Mouse (Mus musculus): ENCODE measurements at regions not wholly inside any gene's neighbourhood (a gene's known extent, or its start where the extent isn't known, plus 50 kb on each side); places are given as distances from the start of the nearest gene placed in this dataset.

DNA sequence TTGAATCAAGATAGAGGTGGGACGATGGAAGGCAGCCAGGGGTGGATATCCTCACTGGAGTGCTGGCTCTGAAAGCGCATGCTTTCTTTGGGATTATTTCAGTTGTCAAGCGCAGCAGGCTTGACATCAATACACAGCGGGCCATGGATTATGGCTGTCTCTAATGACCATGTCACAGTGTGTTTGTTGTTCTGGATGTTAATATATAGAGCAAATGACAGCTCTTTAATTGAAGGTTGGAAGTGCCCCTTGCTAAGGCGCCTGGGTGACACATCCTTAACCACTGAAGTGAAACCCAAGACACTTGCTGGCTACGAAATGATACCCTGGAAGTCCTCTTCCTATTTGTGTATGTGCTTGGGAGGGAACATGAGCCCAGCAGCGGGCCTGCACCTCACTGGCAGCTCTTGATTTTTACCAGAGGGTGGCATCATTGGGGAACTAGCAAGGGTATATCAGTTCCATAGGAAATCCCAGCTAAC is 200.5 kb upstream of the Rasgrp1 start:
- no peak for DNase-seq (ENCODE audit: low spot score)

DNA sequence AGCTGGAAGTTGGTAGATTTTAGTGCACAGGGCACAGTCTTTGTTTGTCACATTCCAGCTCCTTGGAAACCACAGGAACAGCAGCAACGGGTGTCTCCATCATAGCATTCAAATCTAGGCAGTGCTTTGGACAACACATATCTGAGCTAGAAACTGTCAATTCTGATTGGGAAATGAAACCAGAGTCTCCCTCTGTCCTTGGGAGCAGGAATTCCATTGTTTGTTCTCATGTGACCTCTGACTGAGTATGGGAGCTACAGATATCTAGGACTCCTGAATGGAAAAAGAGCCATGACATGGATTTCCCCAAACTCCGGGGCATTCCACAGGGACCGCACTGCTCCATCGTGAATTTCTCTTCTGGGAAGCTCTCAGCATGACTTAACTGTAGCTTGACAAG is 205.5 kb upstream of the Rasgrp1 start:
- no peak for DNase-seq (ENCODE audit: low spot score)

DNA sequence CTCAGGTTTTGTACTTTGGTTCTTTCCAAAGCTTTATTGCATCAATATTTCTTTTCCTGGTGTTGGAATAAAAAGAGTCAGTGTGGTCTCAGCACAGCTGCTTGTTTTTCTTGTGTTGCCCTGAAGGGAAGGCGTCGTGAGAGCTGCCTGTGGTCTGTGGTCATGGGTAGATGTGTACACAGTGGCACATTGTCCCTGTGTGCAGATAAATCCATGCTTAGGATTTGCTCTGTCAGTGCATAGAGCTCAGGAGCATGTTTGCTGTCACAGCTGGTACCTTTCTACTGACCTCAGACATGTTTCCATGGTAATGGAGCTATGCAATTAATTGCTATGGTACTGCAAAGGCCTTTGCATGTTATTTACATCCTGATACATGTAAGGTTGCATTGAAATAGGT is 213.5 kb upstream of the Rasgrp1 start:
- no peak for DNase-seq (ENCODE audit: low spot score)

DNA sequence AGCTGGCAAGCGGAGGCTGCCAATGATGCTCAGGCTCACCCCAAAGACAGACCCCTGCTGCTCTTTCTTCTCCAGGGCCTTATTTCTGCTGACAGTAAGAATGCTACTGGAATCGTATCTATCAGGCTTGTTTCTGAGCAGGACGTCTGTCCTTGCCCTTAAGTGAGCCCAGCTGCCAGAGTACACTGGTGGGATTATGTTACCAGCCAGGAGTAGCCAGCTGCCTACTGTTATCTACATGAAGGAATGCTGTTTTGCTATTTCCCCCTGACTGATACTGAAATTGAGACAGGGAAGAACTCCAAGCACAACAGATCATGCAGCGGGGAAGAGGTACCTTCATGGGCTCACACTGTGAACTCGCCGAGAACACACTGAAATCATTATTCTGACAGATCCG is 228.2 kb upstream of the Rasgrp1 start:
- DNase-seq (ENCODE audit: low spot score): no peak

DNA sequence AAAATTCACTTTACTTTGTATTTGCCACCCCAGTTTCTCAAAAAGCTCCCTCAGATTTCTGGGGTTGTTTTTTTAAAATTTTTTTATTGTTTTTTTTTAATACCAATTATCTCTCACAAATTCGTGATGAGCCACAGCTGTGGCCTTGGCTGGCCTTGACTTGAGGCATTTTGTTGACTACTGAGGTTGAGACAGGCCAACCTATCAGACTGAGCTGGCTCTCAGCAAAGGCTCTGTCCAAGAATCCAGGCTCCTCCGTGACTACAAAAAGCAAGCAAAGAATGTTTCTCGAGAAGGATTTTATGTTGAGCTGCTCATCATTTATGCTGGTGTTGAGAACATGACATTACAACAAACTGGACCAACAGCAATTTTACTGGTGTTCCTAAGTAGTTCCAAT is 244.6 kb upstream of the Rasgrp1 start:
- DNase-seq (ENCODE audit: low spot score): no peak

DNA sequence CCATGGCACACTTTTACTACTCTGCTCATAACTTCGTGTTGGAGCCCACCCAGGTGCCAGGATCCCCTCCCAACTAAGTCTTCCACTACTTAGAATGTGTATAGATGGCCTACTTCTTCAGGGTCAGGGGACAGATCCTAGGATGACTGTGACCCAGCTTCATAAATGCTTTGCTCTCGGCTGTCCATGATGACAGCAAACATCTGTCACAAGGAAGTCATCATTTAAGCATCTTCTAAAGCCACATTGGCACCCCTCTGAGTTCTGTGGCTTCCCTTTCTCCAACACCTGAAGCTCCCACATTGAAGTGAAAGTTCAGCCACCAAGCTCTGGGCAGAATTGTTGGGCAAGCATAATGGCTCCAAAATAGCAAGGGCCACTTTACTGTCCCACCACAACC is 252.2 kb upstream of the Rasgrp1 start:
- DNase-seq (ENCODE audit: low spot score): no peak

DNA sequence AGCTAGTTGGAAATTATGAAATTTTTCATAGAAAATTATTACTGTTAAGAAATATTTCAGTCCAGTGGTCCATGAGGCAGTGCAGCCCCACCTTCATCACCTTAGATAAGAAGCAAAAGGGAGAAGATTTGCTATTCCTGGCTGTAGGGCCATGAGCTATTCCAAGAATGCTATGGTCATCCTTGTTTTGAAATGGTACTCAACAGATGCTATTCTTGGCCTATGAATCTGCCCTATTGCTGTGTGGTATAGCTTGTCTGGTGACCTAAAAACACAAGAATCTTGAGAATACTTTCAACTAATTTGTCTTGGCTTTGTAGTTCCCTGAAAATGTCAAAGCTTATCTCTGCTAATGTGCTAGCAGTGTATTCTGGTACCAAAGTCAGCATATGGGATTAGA is 254.8 kb upstream of the Rasgrp1 start:
- DNase-seq (ENCODE audit: low spot score): no peak

DNA sequence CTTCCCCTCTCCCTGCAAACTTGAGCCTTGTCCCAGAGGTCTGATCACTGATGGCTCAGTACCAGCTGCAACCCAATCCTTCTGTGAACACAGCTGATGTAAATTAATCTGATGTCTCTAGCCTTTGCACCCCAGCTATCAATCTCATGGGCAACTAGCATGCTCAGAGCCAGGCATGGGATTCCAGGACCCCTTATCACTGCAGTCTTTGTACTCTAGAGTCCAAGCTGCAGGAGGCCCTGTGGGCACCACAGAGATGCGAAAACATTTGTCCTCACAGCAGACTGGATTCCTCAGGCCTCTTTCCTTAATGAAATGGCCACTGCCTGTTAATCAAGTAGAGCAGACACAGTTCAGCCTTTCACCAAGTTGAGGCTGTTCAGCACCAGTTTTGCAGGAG is 272.0 kb upstream of the Rasgrp1 start:
- DNase-seq (ENCODE audit: low spot score): no peak

DNA sequence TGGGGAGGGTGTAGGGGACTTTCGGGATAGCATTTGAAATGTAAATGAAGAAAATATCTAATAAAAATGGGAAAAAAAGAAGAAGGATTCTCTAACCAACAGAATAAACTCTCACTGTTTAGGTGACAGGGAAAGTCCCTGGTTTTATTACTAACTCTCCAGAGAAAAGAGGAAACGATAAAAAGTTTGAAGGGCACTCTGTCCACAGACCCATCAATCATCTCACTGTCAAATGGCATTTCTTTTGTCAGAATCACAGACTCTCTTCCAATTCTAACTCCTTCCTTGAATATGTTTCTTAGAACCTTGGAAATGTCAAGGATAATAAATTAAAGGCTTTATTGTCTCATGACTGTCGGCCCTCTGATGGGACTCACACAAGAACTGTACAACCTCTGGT is 275.3 kb upstream of the Rasgrp1 start:
- DNase-seq (ENCODE audit: low spot score): no peak

DNA sequence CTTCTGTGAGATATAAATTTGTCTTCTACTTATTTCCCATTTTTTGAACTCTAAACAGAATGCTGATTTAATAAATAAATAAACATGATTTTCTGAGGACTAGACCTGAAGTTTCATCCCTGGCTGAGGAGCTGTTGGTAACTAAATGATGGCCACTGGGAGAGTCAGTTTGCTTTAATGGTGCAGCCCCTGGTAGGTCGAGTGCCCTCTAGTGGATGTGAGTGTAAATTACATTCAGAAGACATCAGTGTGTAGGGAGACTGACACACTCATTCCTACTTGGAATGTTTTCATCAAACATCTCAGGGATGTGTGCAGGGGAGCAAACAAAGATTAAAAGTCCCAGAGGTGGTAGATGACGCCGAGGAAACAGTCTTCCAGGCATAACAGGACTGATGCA is 281.2 kb upstream of the Rasgrp1 start:
- no peak for DNase-seq (ENCODE audit: low spot score)

DNA sequence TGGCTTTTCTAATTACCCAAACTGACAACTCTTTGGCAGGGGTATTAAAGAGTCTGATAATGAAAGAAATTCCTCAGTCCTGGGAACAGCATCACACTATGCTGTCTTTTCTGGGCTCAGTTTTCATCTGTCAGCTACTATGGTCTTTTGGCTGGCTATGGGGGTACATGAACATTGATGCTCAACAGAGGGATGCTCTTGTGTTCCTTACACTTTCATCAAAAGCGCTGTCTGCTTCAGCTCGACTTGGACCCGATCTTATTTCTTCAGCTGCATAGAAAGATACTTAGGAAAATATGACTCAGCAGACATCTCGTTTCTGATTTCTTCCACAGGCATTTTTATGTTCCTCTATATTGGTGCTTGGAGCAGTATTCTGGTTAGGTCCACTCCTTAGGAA is 292.1 kb upstream of the Rasgrp1 start:
- no peak for DNase-seq (ENCODE audit: low spot score)

DNA sequence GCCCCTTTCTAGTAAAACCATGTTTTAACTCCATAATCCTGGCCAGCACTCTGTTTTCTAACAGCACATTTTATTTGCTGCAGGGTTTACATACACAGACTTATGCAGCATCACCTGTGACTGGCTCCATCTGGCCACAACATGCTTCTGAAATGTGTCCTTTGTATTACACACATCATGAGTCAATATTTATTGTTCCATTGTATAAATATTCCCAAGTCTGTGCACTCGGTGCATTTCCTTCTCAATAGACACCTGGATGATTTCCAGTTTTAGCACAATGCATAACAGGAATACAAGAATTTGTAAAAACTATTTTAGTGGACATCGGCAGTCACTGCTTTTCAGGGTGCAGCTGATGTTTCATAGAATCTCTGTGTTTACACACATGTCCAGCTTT is 294.6 kb upstream of the Rasgrp1 start:
- DNase-seq (ENCODE audit: low spot score): no peak

DNA sequence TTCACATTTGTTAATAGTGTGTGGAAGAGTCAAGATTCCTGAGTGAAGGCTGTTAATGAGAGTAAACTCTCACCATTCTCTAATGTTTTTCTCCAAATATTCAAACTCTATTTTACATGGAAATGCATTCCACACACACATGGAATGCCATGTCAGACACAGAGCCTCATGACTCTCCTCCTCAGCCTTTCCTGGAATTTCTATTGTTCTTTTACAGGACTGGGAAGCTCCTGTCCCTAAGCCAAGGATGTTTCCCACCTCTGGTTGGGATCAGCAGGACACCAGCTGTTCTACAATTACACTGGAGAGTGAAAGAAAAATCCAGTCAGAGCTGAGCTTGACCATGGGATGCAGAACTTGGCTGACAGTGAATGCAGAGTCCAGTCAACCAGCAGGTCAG is 309.3 kb upstream of the Rasgrp1 start:
- no peak for DNase-seq (ENCODE audit: low spot score)

DNA sequence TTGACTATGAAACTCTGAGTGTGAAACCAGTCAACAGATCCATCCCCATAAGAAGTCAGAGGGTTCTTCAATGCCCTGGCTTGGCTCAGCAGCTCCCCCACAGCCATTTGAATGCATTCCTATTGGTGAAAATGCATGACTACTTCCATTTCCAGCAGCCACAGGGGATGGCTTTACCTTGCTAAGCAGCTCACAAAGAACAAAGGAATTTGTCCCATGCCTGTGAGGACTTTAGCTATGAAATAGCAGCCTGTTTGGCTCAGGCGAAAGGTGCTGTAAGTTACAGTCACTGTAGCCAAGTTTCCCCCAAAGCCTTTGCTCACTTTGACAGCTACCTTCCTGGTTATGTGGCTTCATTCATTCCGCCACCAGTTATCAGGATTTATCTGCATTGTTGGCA is 309.8 kb upstream of the Rasgrp1 start:
- DNase-seq (ENCODE audit: low spot score): no peak

DNA sequence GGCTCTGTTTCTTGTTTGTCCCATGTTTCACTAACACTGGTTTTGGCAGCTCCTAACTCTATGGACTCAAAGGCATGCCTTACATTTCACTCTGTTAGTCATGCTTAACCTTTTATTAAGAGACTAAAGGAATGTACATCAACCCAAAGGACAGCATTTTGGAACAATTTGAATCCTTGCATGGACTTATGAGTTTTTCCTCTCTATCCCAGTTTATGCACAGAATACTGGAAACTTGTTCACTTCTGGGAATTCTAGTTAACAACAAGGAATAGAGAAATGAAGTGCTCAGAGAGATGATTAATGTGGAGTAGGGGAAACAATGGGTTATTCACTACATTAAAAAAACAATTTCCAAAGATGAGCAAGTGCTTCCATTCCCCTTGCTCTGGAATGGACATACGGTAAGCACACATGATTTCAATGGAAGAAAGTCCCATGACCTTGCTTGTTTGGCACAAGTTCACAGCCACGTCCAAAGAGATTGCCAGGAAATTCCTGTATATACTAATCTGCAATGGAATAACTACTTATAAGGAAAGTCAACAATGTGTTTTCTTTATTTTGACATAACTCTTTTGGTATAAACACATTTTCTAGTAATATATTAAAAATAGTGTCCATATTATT is 313.9 kb upstream of the Rasgrp1 start:
- no peak for DNase-seq (ENCODE audit: low spot score)

DNA sequence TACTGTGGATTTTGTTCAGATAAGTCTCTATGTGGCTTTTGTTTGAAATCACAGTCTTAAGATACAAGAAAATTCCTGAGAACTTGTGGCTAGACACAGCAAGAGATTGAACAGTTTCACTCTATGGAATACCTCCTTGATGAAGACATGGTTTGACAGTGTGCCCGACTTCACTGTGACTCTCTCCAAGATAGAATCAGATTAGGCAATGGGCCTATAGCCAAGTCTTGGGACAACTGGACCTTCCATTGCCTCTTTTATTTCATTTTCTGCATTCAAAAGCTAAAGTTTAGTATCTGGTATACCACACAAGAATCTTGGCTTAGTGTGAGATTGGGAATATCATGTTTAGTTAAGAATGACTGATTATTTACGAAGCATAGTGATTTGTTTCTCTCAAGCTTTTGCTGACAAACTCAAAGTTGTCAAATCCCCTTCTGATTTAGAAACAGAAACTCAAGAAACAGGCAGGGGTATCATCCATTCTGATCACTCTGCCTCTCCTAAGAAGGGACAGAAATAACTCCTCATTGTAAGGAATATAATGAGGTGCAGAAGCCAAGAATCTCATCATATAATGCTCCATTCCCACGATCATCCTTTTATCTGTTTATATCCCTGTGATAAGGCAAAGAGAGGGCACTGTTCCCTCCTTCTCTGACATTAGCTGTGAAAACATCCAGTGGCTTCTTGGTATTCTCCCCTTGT is 317.6 kb upstream of the Rasgrp1 start:
- DNase-seq (ENCODE audit: low spot score): no peak

DNA sequence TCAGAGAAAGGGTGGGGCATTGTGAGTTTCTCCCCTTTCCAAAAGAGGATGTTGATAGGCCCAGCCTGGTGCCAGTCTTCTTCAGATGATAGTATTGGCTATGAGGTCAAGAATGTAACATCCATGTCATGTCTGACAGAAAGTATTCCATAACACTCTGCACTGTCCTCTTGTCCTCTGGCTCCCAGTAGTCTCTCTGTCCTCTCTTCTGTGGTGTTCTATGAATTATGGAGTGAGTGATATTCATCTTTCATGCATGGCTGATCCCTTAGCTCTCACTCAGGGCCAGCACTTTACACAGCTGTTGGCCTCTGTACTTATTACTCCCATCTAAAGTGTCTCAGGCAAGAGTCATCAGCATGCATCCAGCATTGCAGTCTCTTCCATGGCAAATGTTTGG is 319.9 kb upstream of the Rasgrp1 start:
- DNase-seq (ENCODE audit: low spot score): no peak

DNA sequence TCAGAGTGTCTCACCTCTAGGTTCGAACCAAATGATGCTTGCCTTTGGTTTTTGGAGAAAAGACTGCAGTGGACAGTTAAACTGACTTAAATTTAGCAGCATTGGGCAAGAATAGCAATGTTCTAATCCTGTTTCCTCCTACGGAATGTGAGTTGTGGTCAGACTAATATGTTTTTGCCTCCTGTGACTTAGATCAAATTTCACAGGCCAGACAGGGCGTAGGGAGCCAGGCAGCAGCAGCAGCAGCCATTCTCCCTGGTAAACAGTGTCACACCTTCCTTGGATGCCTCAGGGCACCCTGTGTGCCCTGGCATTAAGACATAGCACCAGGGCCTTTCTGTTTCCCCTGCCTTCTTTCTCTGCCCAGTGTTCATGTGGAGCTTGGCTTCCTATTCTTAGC is 323.7 kb upstream of the Rasgrp1 start:
- DNase-seq (ENCODE audit: low spot score): no peak

DNA sequence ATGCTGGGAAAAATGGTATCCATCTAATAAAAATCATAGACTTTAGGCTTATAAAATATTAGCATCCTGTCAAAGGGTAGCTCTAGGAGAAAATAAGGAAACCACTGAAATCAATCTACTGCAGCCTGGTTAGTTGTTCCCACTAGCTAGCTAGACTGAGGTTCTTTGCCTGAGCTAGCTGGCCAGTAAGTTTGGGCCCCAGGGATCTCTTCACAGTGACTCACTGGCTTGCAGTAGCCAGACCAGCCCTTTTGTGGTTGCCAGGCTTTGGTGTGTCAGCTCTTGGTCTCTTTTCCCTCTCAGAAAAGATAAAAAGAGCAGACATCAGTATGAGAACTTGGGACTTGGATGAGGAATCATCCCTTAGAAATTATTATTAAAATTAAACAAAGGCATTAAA is 325.3 kb upstream of the Rasgrp1 start:
- DNase-seq (ENCODE audit: low spot score): no peak

DNA sequence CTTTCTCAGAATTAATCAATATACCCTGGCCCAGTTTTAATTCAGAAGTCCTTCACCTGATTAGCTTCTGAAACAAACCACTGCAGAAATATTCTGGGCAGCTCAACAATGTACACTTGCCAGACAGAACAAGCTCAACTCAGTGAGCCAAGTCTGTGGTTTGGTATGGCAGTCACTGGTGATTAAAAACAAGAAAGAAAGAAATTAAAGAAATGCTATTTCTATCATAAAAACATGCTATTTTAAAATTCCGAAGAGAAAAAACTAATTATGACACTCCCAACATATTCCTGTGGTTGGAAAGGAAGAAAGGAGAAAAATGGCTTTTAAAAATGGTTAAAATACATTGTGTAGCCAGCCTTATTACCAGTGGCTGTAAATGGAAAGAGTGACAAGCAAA is 332.1 kb upstream of the Rasgrp1 start:
- no peak for DNase-seq (ENCODE audit: low spot score)

DNA sequence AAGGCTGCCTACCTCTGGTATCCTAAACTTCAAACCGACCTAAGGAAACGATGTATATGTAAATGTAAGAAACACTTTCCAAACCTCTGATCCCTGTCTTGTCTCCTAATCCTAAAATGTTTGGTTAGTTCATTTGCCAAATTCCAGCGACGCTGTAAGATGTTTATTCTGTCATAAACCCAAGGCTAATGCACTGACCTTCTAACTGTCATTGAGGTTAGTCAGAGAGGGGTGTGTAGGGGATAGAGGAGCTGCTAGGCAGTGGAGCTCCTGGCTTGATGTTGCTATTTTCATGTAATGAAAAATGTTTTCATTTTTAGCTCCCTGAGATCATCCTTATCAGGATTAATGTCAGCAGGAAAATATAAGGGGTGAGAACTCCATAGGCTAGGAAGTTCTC is 335.8 kb upstream of the Rasgrp1 start:
- no peak for DNase-seq (ENCODE audit: low spot score)

DNA sequence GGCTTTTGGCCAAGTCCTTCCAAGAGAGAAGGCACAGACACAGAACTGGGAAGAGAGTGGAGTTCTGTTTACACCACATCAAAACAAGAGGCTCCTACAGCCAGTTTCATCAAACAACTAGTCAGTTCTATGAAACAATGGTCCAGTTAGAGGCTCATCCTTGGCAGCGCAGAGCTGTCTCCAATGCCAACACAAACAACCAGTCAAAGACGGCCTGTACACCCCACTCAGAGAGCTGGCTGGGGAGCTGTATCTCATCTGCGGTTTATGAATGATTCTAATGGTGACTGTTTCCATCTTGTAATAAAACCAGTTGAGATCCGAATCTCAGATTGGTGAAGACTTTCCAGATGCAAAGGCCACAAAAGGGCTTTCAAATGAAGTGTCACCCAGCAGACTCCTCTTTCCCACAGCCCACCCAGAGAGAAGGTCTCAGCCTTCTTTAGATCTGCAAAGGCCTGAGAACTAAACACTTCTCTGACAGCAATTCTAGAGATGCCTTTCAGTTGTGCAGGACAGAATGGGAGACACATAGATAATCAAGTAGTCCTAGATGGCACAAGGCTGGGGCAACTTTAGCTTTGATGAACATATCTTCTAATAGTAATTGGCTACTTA is 343.1 kb upstream of the Rasgrp1 start:
- no peak for DNase-seq (ENCODE audit: low spot score)

DNA sequence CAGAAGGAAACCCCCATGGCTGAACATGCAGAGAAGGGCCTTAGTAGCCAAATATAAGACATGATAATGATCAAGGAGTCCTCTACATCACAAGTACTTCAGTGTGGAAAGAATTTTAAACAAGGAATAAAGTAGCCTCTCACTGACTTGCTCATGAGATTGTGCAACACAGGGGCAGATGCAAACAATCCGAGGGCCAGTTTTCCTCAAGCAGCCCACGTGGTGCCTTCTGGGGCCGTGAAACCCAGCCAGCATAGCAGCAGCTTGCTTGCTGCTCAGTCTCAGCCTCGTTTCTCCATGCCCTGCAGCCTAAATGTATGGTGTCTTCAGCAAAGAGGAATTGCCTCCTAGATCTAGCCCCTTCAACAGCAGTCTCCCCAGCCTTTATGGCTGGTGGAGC is 350.7 kb upstream of the Rasgrp1 start:
- DNase-seq (ENCODE audit: low spot score): no peak

Measured in spleen, adult 12 weeks (tissue).